Mouse (Mus musculus): Measurements from ENCODE around the gene Itgb3bp. TPM values are rescaled to one million over a fixed set of nuclear protein-coding genes. Genes with fewer than 3 reads are reported as not detected.

Itgb3bp gene
- polyA plus RNA-seq, 1 experiment from 2014 or later, result 10.6 TPM

GRCm38 (mm10) chr4:99928521-99928920 lies 1.1 kb downstream of the Itgb3bp start:
- 89% methylated on average over 6 of the region's 6 CpGs for WGBS
- Histone ChIP-seq H3K9me3 (ENCODE audit: control insufficient read depth, low read length) (no peaks in the 10 kb centered on the region), H3K9ac (replicated peaks; ENCODE audit: low read depth, low read length) (no peak overlapping the region), H3K27ac (ENCODE audit: low read depth, low read length) (no peak overlapping the region), H3K27me3 (ENCODE audit: control insufficient read depth, insufficient read depth, low read length) (no peaks in the 10 kb centered on the region), H3K4me1 (ENCODE audit: control insufficient read depth, insufficient read depth, low read length) (no peaks in the 10 kb centered on the region), H3K36me3 (ENCODE audit: control insufficient read depth, insufficient read depth, low read length) (no peaks in the 10 kb centered on the region), H3K4me2 (ENCODE audit: low read depth, low read length) (peak overlapping the region; percentile 61; the same call in 1 of the 2 replicates), H3K4me3 (ENCODE audit: low read depth, low read length) (no peak overlapping the region)
- ATAC-seq (ENCODE audit: low read depth), result no peak

GRCm38 (mm10) chr4:99926380-99926779 lies 3.2 kb downstream of the Itgb3bp start:
- WGBS, result 94% methylated on average over 4 of the region's 4 CpGs
- no peaks in the 10 kb centered on the region for H3K4me1 ChIP-seq (ENCODE audit: control insufficient read depth, insufficient read depth, low read length)
- ATAC-seq (ENCODE audit: low read depth), result no peak

GRCm38 (mm10) chr4:99913894-99914451 lies 15.6 kb downstream of the Itgb3bp start:
- Histone ChIP-seq H3K9ac (replicated peaks; ENCODE audit: low read depth, low read length) (no peak overlapping the region), H3K36me3 (ENCODE audit: control insufficient read depth, insufficient read depth, low read length) (no peaks in the 10 kb centered on the region), H3K27me3 (ENCODE audit: control insufficient read depth, insufficient read depth, low read length) (no peaks in the 10 kb centered on the region), H3K4me1 (ENCODE audit: control insufficient read depth, insufficient read depth, low read length) (no peaks in the 10 kb centered on the region), H3K9me3 (ENCODE audit: control insufficient read depth, low read length) (no peaks in the 10 kb centered on the region), H3K4me3 (ENCODE audit: low read depth, low read length) (no peak overlapping the region), H3K4me2 (ENCODE audit: low read depth, low read length) (no peak overlapping the region), H3K27ac (ENCODE audit: low read depth, low read length) (no peak overlapping the region)
- no peak for ATAC-seq (ENCODE audit: low read depth)
- WGBS, result 69% methylated on average over 4 of the region's 4 CpGs

More at GRCm38 (mm10) chr4:99926380-99926779, 3.2 kb downstream of the Itgb3bp start:
- H3K9me3 ChIP-seq (ENCODE audit: control insufficient read depth, low read length), result no peaks in the 10 kb centered on the region
- H3K27ac ChIP-seq (ENCODE audit: low read depth, low read length), result no peak overlapping the region
- H3K4me3 ChIP-seq (ENCODE audit: low read depth, low read length), result no peak overlapping the region
- H3K27me3 ChIP-seq (ENCODE audit: control insufficient read depth, insufficient read depth, low read length), result no peaks in the 10 kb centered on the region
- no peaks in the 10 kb centered on the region for H3K36me3 ChIP-seq (ENCODE audit: control insufficient read depth, insufficient read depth, low read length)
- no peak overlapping the region for H3K9ac ChIP-seq (replicated peaks; ENCODE audit: low read depth, low read length)
- H3K4me2 ChIP-seq (ENCODE audit: low read depth, low read length), result no peak overlapping the region

- no peaks in the 10 kb centered on the region for H3K4me1 ChIP-seq (ENCODE audit: control insufficient read depth, insufficient read depth, low read length)
- no peak for ATAC-seq (ENCODE audit: low read depth)
- H3K9me3 ChIP-seq (ENCODE audit: control insufficient read depth, low read length), result no peaks in the 10 kb centered on the region
- no peak overlapping the region for H3K27ac ChIP-seq (ENCODE audit: low read depth, low read length)
- no peak overlapping the region for H3K4me3 ChIP-seq (ENCODE audit: low read depth, low read length)
- no peak overlapping the region for H3K4me2 ChIP-seq (ENCODE audit: low read depth, low read length)
- no peak overlapping the region for H3K9ac ChIP-seq (replicated peaks; ENCODE audit: low read depth, low read length)
- H3K27me3 ChIP-seq (ENCODE audit: control insufficient read depth, insufficient read depth, low read length), result no peaks in the 10 kb centered on the region
- H3K36me3 ChIP-seq (ENCODE audit: control insufficient read depth, insufficient read depth, low read length), result no peaks in the 10 kb centered on the region
These were observed 47.2 kb downstream of the Itgb3bp start for GRCm38 (mm10) chr4:99882405-99882804.

GRCm38 (mm10) chr4:99881882-99882281 lies 47.7 kb downstream of the Itgb3bp start:
- ATAC-seq (ENCODE audit: low read depth), result no peak
- H3K9me3 ChIP-seq (ENCODE audit: control insufficient read depth, low read length), result no peaks in the 10 kb centered on the region
- no peak overlapping the region for H3K9ac ChIP-seq (replicated peaks; ENCODE audit: low read depth, low read length)
- no peak overlapping the region for H3K27ac ChIP-seq (ENCODE audit: low read depth, low read length)
- no peaks in the 10 kb centered on the region for H3K4me1 ChIP-seq (ENCODE audit: control insufficient read depth, insufficient read depth, low read length)
- H3K36me3 ChIP-seq (ENCODE audit: control insufficient read depth, insufficient read depth, low read length), result no peaks in the 10 kb centered on the region
- no peak overlapping the region for H3K4me2 ChIP-seq (ENCODE audit: low read depth, low read length)
- no peak overlapping the region for H3K4me3 ChIP-seq (ENCODE audit: low read depth, low read length)
- no peaks in the 10 kb centered on the region for H3K27me3 ChIP-seq (ENCODE audit: control insufficient read depth, insufficient read depth, low read length)

GRCm38 (mm10) chr4:99829094-99830073 lies 100.2 kb downstream of the Itgb3bp start, which contains the start of gene Efcab7:
Efcab7 (plus strand) TSS chr4:99829198.
- Histone ChIP-seq H3K4me1 (ENCODE audit: control insufficient read depth, insufficient read depth, low read length) (peaks cover 3% of the 10 kb centered on the region; the same call in 1 of the 2 replicates), H3K9me3 (ENCODE audit: control insufficient read depth, low read length) (no peaks in the 10 kb centered on the region), H3K27ac (ENCODE audit: low read depth, low read length) (peak within 1 kb of the TSS; percentile 88), H3K4me2 (ENCODE audit: low read depth, low read length) (peak within 1 kb of the TSS; percentile 53), H3K4me3 (ENCODE audit: low read depth, low read length) (peak within 1 kb of the TSS; percentile 61), H3K36me3 (ENCODE audit: control insufficient read depth, insufficient read depth, low read length) (no peaks in the 10 kb centered on the region), H3K9ac (replicated peaks; ENCODE audit: low read depth, low read length) (peak within 1 kb of the TSS; percentile 77), H3K27me3 (ENCODE audit: control insufficient read depth, insufficient read depth, low read length) (no peaks in the 10 kb centered on the region)
- peak; percentile 91 for ATAC-seq (ENCODE audit: low read depth)
- WGBS, result under 1% methylated on average over 48 of the region's 48 CpGs

GRCm38 (mm10) chr4:99828739-99829093 lies 100.9 kb downstream of the Itgb3bp start:
- WGBS, result 1% methylated on average over 7 of the region's 7 CpGs
- Histone ChIP-seq H3K36me3 (ENCODE audit: control insufficient read depth, insufficient read depth, low read length) (no peaks in the 10 kb centered on the region), H3K4me1 (ENCODE audit: control insufficient read depth, insufficient read depth, low read length) (peaks cover 3% of the 10 kb centered on the region; the same call in 1 of the 2 replicates), H3K27me3 (ENCODE audit: control insufficient read depth, insufficient read depth, low read length) (no peaks in the 10 kb centered on the region), H3K9me3 (ENCODE audit: control insufficient read depth, low read length) (no peaks in the 10 kb centered on the region), H3K9ac (replicated peaks; ENCODE audit: low read depth, low read length) (peak overlapping the region; percentile 77; the same call in 1 of the 2 replicates), H3K27ac (ENCODE audit: low read depth, low read length) (peak overlapping the region; percentile 88; the same call in 1 of the 2 replicates), H3K4me3 (ENCODE audit: low read depth, low read length) (peak overlapping the region; percentile 61), H3K4me2 (ENCODE audit: low read depth, low read length) (peak overlapping the region; percentile 53)
- ATAC-seq (ENCODE audit: low read depth), result no peak

- H3K9ac ChIP-seq (replicated peaks; ENCODE audit: low read depth, low read length), result no peak overlapping the region
These were observed 101.3 kb downstream of the Itgb3bp start for GRCm38 (mm10) chr4:99828337-99828736.

More at GRCm38 (mm10) chr4:99828337-99828736, 101.3 kb downstream of the Itgb3bp start:
- no peak for ATAC-seq (ENCODE audit: low read depth)
- Histone ChIP-seq H3K4me1 (ENCODE audit: control insufficient read depth, insufficient read depth, low read length) (peaks cover 3% of the 10 kb centered on the region; the same call in 1 of the 2 replicates), H3K36me3 (ENCODE audit: control insufficient read depth, insufficient read depth, low read length) (no peaks in the 10 kb centered on the region), H3K4me3 (ENCODE audit: low read depth, low read length) (peak overlapping the region; percentile 61), H3K4me2 (ENCODE audit: low read depth, low read length) (peak overlapping the region; percentile 53), H3K27me3 (ENCODE audit: control insufficient read depth, insufficient read depth, low read length) (no peaks in the 10 kb centered on the region), H3K9me3 (ENCODE audit: control insufficient read depth, low read length) (no peaks in the 10 kb centered on the region), H3K27ac (ENCODE audit: low read depth, low read length) (no peak overlapping the region)
- 44% methylated on average over 4 of the region's 4 CpGs for WGBS

All from neural tube, embryonic 14.5 days (tissue).